Mouse (Mus musculus) stomach, postnatal 0 days (tissue): ENCODE data around the gene Sgta. TPM values are rescaled to one million over a fixed set of nuclear protein-coding genes. Genes with fewer than 3 reads are reported as not detected.

ENCODE experiments used
- ATAC-seq: fragments of 200-750 bp; cut with Nextera tagmentation; 2 replicates; pipeline ENCODE4 v1.8.0; 2017; ENCODE audit not compliant: low FRiP score, low TSS enrichment
- DNase-seq: peaks from one replicate; pipeline ENCODE4 v3.0.0-alpha.2; 2016; ENCODE audit warnings: low spot score
- H3K27ac ChIP-seq: fragments of 300-500 bp; sonication (generic); replicated peaks from 2 replicates; pipeline ENCODE4 v1.5.1; 2014; ENCODE audit warnings: mild to moderate bottlenecking, control low read depth
- H3K27me3 ChIP-seq: fragments of 300-500 bp; sonication (generic); 2 replicates; pipeline ENCODE4 v1.6.1; 2014; ENCODE audit warnings: low read length; ENCODE audit not compliant: control insufficient read depth, insufficient read depth
- H3K36me3 ChIP-seq: fragments of 300-500 bp; sonication (generic); 2 replicates; pipeline ENCODE4 v1.6.1; 2014; ENCODE audit warnings: low read length, mixed read lengths; ENCODE audit not compliant: control insufficient read depth, insufficient read depth
- H3K4me1 ChIP-seq: fragments of 300-500 bp; sonication (generic); replicated peaks from 2 replicates; pipeline ENCODE4 v1.6.1; 2014; ENCODE audit warnings: antibody characterized with exemption; ENCODE audit not compliant: control insufficient read depth, insufficient read depth
- H3K4me2 ChIP-seq: fragments of 300-500 bp; sonication (generic); replicated peaks from 2 replicates; pipeline ENCODE4 v1.6.1; 2014; ENCODE audit warnings: low read depth, mild to moderate bottlenecking, control low read depth, moderate library complexity
- H3K4me3 ChIP-seq: fragments of 300-500 bp; sonication (generic); 2 replicates; pipeline ENCODE4 v1.5.1; 2014; ENCODE audit warnings: low read depth, low read length, control low read depth
- H3K9ac ChIP-seq: fragments of 300-500 bp; sonication (generic); 2 replicates; pipeline ENCODE4 v1.6.1; 2014; ENCODE audit warnings: mild to moderate bottlenecking, low read length, control low read depth, mixed read lengths
- H3K9me3 ChIP-seq: fragments of 300-500 bp; sonication (generic); 2 replicates; pipeline ENCODE4 v1.6.1; 2016; ENCODE audit warnings: low read length; ENCODE audit not compliant: control insufficient read depth
- CTCF ChIP-seq: IDR thresholded peaks from 2 replicates; pipeline ENCODE4 v1.5.1; 2016; ENCODE audit warnings: antibody characterized with exemption, low read depth, mild to moderate bottlenecking, moderate library complexity
- EP300 ChIP-seq: optimal IDR thresholded peaks from 2 replicates; pipeline ENCODE3; 2016; ENCODE audit warnings: antibody characterized with exemption
- WGBS: fragments of 180-500 bp; shearing (Covaris S2); extraction: QIAGEN DNeasy Blood & Tissue Kit; methylation state at CpG from one replicate; pipeline ENCODE4 v1.1.7; 2014; 5-methylcytosine and 5-hydroxymethylcytosine counted together
- polyA plus RNA-seq: library from polyadenylated mRNA; unstranded; fragments of >200 nt; fragmentation: Nextera tagmentation; extraction: Ambion mirVana; gene quantifications from 2 replicates; pipeline ENCODE4 v1.2.1, GENCODE M21; 2015

Sgta gene
- polyA plus RNA-seq, 1 experiment from 2014 or later, result 93.7 TPM

DNA sequence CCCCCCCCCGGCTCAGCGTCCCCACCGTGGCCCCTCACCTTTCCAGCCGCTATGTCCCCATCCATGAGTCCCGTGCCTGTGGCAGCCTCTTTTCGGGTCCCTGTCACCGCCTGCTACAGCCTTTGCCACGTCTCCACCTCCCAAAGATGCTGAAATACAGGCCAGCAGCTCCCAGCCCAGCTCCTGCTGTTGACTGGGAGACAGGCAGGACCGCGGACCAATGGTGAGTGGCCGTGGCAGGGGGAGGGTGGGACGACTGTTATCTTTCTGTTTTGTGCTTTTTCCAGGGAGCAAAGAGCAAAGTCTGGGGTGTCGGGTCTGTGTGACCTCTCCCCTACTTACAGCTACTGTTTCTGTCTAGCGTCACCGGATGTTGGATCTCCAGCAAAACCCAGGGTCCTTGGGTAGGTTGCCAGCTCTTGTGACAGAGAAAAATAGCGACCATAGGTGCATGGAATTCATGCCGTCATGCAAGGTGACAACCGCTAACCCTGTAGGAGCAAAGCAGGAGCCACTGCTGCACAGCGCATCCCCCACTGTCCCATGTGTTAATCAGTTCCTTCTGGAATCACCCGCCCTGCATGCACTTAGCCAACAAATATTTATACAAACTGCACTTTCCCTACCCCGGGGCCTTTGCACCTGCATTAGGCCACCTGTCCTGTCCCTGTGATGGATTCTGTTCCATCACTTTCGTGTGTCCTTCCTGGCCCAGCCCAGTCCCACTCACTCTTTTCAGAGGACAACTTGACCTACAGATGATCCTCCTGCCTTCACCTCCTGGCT is 32.7 kb upstream of the Sgta start:
- WGBS, result 45% methylated on average over 22 of the region's 22 CpGs
- ATAC-seq (peak; percentile 85), DNase-seq (peak; percentile 88)
- Histone ChIP-seq H3K36me3 (no peaks in the 10 kb centered on the region), H3K4me2 (no peak overlapping the region), H3K9me3 (no peaks in the 10 kb centered on the region), H3K4me1 (no peaks in the 10 kb centered on the region), H3K27ac (no peak overlapping the region), H3K9ac (no peak overlapping the region), H3K4me3 (no peak overlapping the region), H3K27me3 (no peaks in the 10 kb centered on the region)
- TF ChIP-seq CTCF, result no peak
- TF ChIP-seq EP300, result no peak

DNA sequence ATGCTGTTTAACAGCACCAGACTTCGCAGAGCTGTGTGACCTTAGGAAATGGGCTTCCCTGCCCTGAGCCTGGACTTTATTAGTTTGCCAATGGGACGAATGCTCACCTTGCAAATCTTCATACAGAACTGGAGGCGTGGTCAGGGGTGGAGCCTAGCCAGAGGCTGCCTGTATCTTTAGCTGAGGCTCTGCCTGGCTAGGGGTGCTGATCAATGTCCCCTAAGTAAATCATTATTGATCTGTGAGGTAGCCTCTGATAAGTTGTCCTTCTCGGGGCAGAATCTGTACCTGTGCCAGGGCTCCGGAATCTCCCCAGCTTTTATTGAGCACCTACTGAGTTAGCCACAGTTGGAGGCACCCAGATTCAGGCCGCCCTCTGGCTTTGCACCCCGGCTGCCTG is 30.6 kb upstream of the Sgta start:
- H3K9me3 ChIP-seq, result no peaks in the 10 kb centered on the region
- 71% methylated on average over 7 of the region's 7 CpGs for WGBS
- H3K4me2 ChIP-seq, result no peak overlapping the region
- no peak overlapping the region for H3K27ac ChIP-seq
- ATAC-seq (no peak), DNase-seq (no peak)
- no peak overlapping the region for H3K9ac ChIP-seq
- TF ChIP-seq CTCF, result no peak
- no peak for TF ChIP-seq EP300
- no peaks in the 10 kb centered on the region for H3K27me3 ChIP-seq
- no peak overlapping the region for H3K4me3 ChIP-seq
- H3K4me1 ChIP-seq, result no peaks in the 10 kb centered on the region
- H3K36me3 ChIP-seq, result no peaks in the 10 kb centered on the region

DNA sequence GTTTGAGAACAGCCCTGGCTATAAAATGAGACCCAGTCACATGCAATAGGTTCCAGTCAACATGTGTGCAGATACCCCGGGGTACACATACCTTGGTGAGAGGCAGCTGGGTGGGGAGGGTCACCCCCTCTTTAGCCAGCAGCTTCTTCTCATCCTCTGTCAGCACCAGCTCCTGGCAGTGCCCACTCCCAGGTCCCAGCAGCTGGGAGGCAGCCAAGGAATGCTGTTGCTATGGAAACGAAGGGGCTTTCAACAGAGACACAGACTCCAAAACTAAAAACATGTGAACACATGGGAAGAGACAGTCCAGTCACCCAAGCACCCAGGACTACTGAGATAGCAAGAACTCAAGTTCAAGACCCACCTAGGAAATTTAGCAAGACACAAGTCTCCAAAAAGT is 29.2 kb upstream of the Sgta start:
- Histone ChIP-seq H3K4me1 (no peaks in the 10 kb centered on the region), H3K9me3 (no peaks in the 10 kb centered on the region), H3K27ac (no peak overlapping the region), H3K36me3 (no peaks in the 10 kb centered on the region), H3K4me2 (no peak overlapping the region), H3K27me3 (no peaks in the 10 kb centered on the region), H3K4me3 (no peak overlapping the region), H3K9ac (no peak overlapping the region)
- no peak for TF ChIP-seq CTCF
- TF ChIP-seq EP300, result no peak
- no peak for ATAC-seq
- DNase-seq, result no peak
- WGBS, result 29% methylated on average over 2 of the region's 2 CpGs

DNA sequence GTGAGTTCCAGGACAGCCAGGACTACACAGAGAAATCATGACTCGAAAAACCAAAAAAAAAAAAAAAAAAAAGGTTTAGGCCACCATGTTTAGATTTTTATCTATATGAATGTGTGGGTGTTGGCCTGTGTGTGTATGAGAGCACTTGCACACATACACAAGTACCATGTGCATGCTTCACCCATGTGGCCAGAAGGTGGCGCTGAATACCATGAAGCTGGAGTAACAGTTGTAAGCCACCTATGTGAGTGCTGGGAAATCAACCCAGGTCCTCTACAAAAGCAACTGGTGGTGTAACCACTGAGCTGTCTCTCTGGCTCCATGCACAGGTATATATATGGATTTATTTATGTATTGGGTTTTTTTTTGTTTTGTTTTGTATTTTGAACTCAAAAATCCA is 27.0 kb upstream of the Sgta start:
- DNase-seq, result no peak
- Histone ChIP-seq H3K4me1 (no peaks in the 10 kb centered on the region), H3K27ac (no peak overlapping the region), H3K4me3 (no peak overlapping the region), H3K9ac (no peak overlapping the region), H3K27me3 (no peaks in the 10 kb centered on the region), H3K4me2 (no peak overlapping the region), H3K36me3 (no peaks in the 10 kb centered on the region), H3K9me3 (no peaks in the 10 kb centered on the region)
- 49% methylated on average over 2 of the region's 2 CpGs for WGBS
- ATAC-seq, result no peak
- TF ChIP-seq EP300, result no peak
- TF ChIP-seq CTCF, result peak; percentile 58

DNA sequence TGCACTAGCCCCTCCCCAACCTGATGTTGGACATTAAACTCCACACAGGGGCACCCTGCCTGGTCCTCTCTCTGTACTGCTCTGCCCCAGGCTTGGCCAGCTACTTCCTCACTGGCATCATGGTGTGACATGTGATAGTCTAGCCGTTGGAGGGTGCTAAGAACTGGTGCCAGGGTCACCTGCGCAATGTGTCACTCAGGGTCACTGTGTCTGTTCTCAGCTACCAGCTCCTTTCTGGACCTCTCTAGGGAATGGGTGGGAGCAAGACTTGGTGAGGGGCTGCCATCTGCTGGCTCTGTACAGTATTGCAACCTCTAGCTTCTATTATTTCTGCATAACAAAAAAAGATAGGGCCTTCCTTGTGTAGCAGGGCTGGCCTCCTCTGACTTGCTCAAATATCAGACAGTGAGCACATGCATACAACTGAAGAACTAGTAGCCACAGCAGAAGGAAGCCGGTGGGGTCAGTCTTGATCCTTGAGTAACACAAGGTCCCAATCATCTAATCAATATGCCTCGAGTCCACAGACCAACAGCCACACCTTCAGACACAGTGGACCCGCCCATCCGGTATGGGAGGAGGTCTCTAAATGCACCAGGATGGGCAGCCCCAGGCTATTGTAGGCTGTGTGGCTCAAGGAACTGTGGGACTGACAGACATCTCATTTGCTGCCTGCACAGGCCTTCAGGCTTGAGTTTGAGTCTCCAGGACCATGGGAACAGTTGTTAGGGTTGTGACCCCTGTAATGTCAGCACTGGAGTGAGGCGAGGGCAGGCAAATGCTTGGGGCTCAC is 22.4 kb upstream of the Sgta start:
- Histone ChIP-seq H3K4me2 (no peak overlapping the region), H3K27ac (no peak overlapping the region), H3K36me3 (peaks cover 16% of the 10 kb centered on the region), H3K4me3 (no peak overlapping the region), H3K9me3 (no peaks in the 10 kb centered on the region), H3K9ac (no peak overlapping the region), H3K27me3 (no peaks in the 10 kb centered on the region), H3K4me1 (no peaks in the 10 kb centered on the region)
- 68% methylated on average over 7 of the region's 7 CpGs for WGBS
- peak; percentile 76 for DNase-seq
- TF ChIP-seq EP300 (no peak), CTCF (peak; percentile 91)
- peak; percentile 67 for ATAC-seq

DNA sequence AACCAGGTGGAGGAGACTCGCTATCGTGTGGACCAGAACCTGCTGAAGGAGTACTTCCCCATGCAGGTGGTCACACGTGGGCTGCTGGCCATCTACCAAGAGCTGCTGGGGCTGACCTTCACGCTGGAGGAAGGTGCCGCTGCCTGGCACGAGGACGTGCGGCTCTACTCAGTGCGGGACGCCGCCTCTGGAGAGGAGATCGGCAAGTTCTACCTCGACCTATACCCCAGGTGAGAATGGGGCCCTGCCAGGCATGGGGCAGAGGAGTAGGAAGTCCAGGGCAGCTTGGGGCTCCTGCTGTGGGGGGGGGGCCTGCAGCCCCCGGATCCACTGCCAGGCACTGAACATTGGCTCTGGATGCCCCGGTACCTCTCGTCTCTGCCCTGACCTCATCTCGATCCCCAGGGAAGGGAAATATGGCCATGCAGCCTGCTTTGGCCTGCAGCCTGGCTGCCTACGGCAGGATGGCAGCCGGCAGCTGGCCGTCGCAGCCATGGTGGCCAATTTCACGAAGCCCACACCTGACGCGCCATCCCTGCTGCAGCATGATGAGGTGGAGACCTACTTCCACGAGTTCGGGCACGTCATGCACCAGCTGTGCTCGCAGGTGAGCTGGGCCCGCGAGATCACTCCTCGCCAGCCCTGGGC is 20.2 kb upstream of the Sgta start:
- Histone ChIP-seq H3K4me3 (no peak overlapping the region), H3K4me1 (no peaks in the 10 kb centered on the region), H3K27me3 (no peaks in the 10 kb centered on the region), H3K27ac (no peak overlapping the region), H3K36me3 (peaks cover 20% of the 10 kb centered on the region), H3K9ac (no peak overlapping the region), H3K4me2 (no peak overlapping the region), H3K9me3 (no peaks in the 10 kb centered on the region)
- WGBS, result 90% methylated on average over 31 of the region's 31 CpGs
- DNase-seq (no peak), ATAC-seq (no peak)
- TF ChIP-seq CTCF, result no peak
- no peak for TF ChIP-seq EP300
